Comparison of ENCODE assay signal across 7 mouse cellular contexts in the genomic region with DNA sequence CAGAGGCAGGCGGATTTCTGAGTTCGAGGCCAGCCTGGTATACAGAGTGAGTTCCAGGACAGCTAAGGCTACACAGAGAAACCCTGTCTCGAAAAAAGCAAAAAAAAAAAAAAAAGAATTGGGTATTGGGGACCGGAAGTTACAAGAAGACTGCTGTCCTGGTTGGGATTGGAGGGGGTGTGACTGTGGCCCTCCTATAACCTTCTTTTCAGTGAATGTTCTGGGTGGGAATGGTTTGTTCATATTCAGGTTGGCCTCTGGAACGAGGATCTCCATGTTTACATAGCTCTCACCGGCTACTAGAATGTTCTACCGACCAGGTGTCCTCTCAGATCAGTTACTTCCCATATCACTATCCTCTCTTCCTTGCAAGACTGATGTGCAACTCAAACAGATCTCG. TPM values are rescaled to one million over a fixed set of nuclear protein-coding genes. Genes with fewer than 3 reads are reported as not detected.
A peak's percentile ranks its signal among the peaks of the same experiment; 100 is the strongest.
DNase-seq lines count a peak whose midpoint lies in the region; ATAC-seq and TF ChIP-seq lines count a peak whose summit lies in the region.

No protein-coding gene starts in this region.

- H3K4me1 ChIP-seq in lung, embryonic 16.5 days (replicated peaks; ENCODE audit: control insufficient read depth, insufficient read depth, low read length) = 0 out of 2 replicates have a peak, but pooled peaks cover 2% of the 10 kb centered on the region
- no peaks in the 10 kb centered on the region for H3K4me1 ChIP-seq in lung, adult 2 months (ENCODE audit: control insufficient read depth, insufficient read depth, low read length)
- H3K4me1 ChIP-seq in forebrain, embryonic 12.5 days = peaks cover 5% of the 10 kb centered on the region; the same call in 1 of the 2 replicates
- H3K4me1 ChIP-seq in limb, embryonic 12.5 days (replicated peaks) = peaks cover 4% of the 10 kb centered on the region
- H3K4me1 ChIP-seq in olfactory bulb, adult 2 months (ENCODE audit: control insufficient read depth, insufficient read depth, low read length) = peaks cover 3% of the 10 kb centered on the region; the same call in 1 of the 2 replicates

- no peak for DNase-seq in lung, adult 2 months
- no peak for DNase-seq in adrenal gland, postnatal 14 days
- no peak for DNase-seq in urinary bladder, postnatal 4 days (ENCODE audit: low spot score in 2 of 2)

- H3K27me3 ChIP-seq in lung, embryonic 16.5 days (ENCODE audit: control insufficient read depth, insufficient read depth, low read depth, low read length) = no peaks in the 10 kb centered on the region
- H3K27me3 ChIP-seq in forebrain, embryonic 12.5 days = no peaks in the 10 kb centered on the region
- H3K27me3 ChIP-seq in limb, embryonic 12.5 days = peaks cover 9% of the 10 kb centered on the region; the same call in 1 of the 2 replicates

- no peak for TF ChIP-seq CTCF in lung, adult 2 months (IDR thresholded peaks at IDR 0.05; ENCODE audit: insufficient read depth, low read length)
- no peak for TF ChIP-seq CTCF in olfactory bulb, adult 2 months (IDR thresholded peaks at IDR 0.05; ENCODE audit: insufficient read depth, low read depth, low read length)

- H3K9ac ChIP-seq in lung, embryonic 16.5 days (ENCODE audit: low read length) = no peak overlapping the region
- H3K9ac ChIP-seq in forebrain, embryonic 12.5 days = no peak overlapping the region
- H3K9ac ChIP-seq in limb, embryonic 12.5 days (replicated peaks) = no peak overlapping the region

- H3K9me3 ChIP-seq in lung, embryonic 16.5 days (ENCODE audit: control insufficient read depth, low read length) = no peaks in the 10 kb centered on the region
- no peaks in the 10 kb centered on the region for H3K9me3 ChIP-seq in forebrain, embryonic 12.5 days
- no peaks in the 10 kb centered on the region for H3K9me3 ChIP-seq in limb, embryonic 12.5 days

- 64% methylated on average over 8 of the region's 8 CpGs for WGBS in lung, embryonic 16.5 days
- 62% methylated on average over 8 of the region's 8 CpGs for WGBS in lung, adult 2 months
- 80% methylated on average over 8 of the region's 8 CpGs for WGBS in forebrain, embryonic 12.5 days
- WGBS in limb, embryonic 12.5 days = 74% methylated on average over 8 of the region's 8 CpGs
- 71% methylated on average over 8 of the region's 8 CpGs for WGBS in olfactory bulb, adult 2 months

- H3K4me3 ChIP-seq in lung, embryonic 16.5 days (ENCODE audit: low read length) = peak overlapping the region; percentile 60
- no peak overlapping the region for H3K4me3 ChIP-seq in lung, adult 2 months (replicated peaks; ENCODE audit: extremely low read depth, low read depth, low read length)
- H3K4me3 ChIP-seq in forebrain, embryonic 12.5 days (replicated peaks) = peak overlapping the region; percentile 47
- peak overlapping the region; percentile 47; the same call in 1 of the 2 replicates for H3K4me3 ChIP-seq in limb, embryonic 12.5 days (replicated peaks)
- peak overlapping the region; percentile 53; the same call in 1 of the 2 replicates for H3K4me3 ChIP-seq in olfactory bulb, adult 2 months (ENCODE audit: insufficient read depth, low read depth, low read length)

- H3K36me3 ChIP-seq in lung, embryonic 16.5 days (ENCODE audit: control insufficient read depth, insufficient read depth, low read length) = no peaks in the 10 kb centered on the region
- H3K36me3 ChIP-seq in forebrain, embryonic 12.5 days (replicated peaks) = no peaks in the 10 kb centered on the region
- no peaks in the 10 kb centered on the region for H3K36me3 ChIP-seq in limb, embryonic 12.5 days

- H3K4me2 ChIP-seq in lung, embryonic 16.5 days (ENCODE audit: low read depth, low read length) = peak overlapping the region; percentile 74
- peak overlapping the region; percentile 62 for H3K4me2 ChIP-seq in forebrain, embryonic 12.5 days
- H3K4me2 ChIP-seq in limb, embryonic 12.5 days = peak overlapping the region; percentile 65

- no peak for TF ChIP-seq POLR2A in lung, adult 2 months (IDR thresholded peaks at IDR 0.05; ENCODE audit: borderline replicate concordance, extremely low read depth, low read depth, low read length)
- no peak for TF ChIP-seq POLR2A in olfactory bulb, adult 2 months (IDR thresholded peaks at IDR 0.05; ENCODE audit: insufficient read depth, low read depth, low read length)

- H3K27ac ChIP-seq in lung, embryonic 16.5 days (ENCODE audit: low read length) = no peak overlapping the region
- H3K27ac ChIP-seq in forebrain, embryonic 12.5 days = no peak overlapping the region
- no peak overlapping the region for H3K27ac ChIP-seq in limb, embryonic 12.5 days
- H3K27ac ChIP-seq in olfactory bulb, adult 2 months (ENCODE audit: insufficient read depth, low read depth, low read length) = no peak overlapping the region

- ATAC-seq in lung, embryonic 16.5 days (ENCODE audit: low read depth) = no peak
- ATAC-seq in forebrain, embryonic 12.5 days (ENCODE audit: low FRiP score) = 0 out of 2 replicates have a peak, but pooled peaks have one; percentile 25
- ATAC-seq in limb, embryonic 12.5 days (ENCODE audit: insufficient number of reproducible peaks, insufficient read depth, low FRiP score, low TSS enrichment, low read depth) = no peak

RNA-seq across cellular contexts. Expression of gene Fsip1, which starts 0.3 kb away (rescaled TPM):
- 1.6 and 2.0 TPM in 2 replicates for polyA plus RNA-seq in lung, embryonic 16.5 days (2015; fragmentation: Nextera tagmentation; extraction: Ambion mirVana)
- 0.50 and 0.60 TPM in 2 replicates for polyA plus RNA-seq in lung, adult 2 months (2012; rRNA removed)
- polyA plus RNA-seq in forebrain, embryonic 12.5 days (2016; fragmentation: Nextera tagmentation; extraction: Ambion mirVana) = 3.0 and 3.3 TPM in 2 replicates
- polyA plus RNA-seq in limb, embryonic 12.5 days (2016; fragmentation: Nextera tagmentation; extraction: Ambion mirVana) = 0.76 and 0.83 TPM in 2 replicates
- polyA plus RNA-seq in olfactory bulb, adult 2 months (2012; ENCODE audit: insufficient read depth, insufficient read length, low replicate concordance, missing spikeins) = not detected in 2 replicates
- total RNA-seq in adrenal gland, postnatal 14 days (2021) = 0.34 and 0.52 TPM in 2 replicates
